Mouse (Mus musculus): ENCODE measurements at regions not wholly inside any gene's neighbourhood (a gene's known extent, or its start where the extent isn't known, plus 50 kb on each side); places are given as distances from the start of the nearest gene placed in this dataset.

DNA sequence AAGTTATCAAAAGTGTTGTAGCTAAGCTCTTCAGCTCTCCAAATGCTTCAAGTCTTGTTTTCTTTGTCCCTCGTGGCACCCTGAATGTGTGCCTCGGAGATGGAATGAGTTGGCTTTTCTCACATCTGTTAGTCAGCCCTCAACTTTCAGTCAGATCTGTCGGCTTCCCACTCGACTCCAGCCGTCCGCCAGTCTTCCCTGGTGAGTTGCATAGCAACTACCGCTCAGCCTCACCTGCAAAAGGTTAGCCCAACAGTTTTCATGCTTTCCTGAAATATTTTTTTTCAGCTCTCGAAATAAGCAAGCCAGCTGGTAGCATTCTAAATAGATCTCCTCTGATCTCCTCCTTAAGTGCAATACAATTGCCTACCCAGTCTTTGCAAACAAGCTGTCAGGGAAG lies 601.2 kb downstream of the Dok5 start:
- no peak for DNase-seq (ENCODE audit: low spot score)

DNA sequence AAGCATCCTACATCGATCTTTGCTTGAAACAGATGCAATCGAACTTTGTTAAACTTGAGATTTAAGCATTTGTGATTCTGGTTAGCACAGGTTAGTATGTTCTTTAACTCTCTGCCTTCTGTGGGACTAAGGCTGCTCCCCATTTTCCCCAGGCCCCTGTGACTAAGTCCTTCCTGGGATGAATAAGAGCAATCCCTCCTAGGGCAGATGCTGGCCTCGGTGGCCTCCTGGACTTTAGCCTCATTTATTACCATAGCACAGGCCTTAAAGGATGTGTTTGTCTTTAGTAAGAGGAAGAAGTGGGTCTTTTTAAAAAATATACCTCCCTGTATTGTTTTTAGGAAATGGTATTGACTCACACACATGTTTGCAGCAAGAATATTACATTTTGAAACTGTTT lies 599.9 kb downstream of the Dok5 start:
- no peak for DNase-seq (ENCODE audit: low spot score)

DNA sequence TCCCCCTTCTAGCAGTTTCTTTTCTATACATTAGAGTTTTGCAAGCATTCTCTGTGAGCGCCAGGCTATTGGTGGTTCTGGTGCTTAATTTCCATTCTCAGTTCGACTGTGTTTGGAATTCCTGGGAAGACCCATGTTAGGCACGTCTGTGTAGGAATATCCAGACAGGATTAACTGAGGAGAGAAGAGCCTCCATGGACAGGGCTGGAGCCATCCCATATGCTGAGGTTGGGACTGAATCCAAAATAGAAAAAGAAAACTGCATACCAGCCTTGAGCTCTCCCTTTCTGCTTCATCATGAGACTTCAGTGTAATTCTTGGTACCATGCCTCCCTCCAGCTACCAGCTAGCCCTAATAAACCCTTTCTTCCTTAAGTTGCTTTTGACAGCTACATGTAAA lies 595.3 kb downstream of the Dok5 start:
- no peak for DNase-seq (ENCODE audit: low spot score)

- no peak for DNase-seq (ENCODE audit: low spot score)
These were observed 576.9 kb downstream of the Dok5 start for GRCm38 (mm10) chr2:171308486-171308885.

DNA sequence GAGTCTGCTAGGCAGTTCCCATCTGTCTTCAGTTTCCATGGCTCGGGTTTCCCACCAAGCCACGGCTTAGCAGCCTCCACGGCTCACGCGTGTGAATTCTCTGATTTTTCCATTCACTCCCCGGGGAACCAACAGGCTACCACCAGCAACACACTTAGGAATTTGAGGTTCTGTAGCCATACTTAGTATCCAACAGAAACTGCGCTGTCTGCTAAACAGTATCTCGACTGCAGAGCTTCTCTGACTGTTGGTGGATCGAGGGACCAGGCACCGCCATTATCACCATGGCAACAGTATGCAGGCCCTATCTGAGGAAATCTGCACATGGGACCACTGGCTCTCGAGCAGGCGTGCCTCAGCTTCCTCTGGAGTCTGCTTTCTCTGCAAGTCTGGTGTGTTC lies 574.4 kb downstream of the Dok5 start:
- DNase-seq (ENCODE audit: low spot score): no peak

DNA sequence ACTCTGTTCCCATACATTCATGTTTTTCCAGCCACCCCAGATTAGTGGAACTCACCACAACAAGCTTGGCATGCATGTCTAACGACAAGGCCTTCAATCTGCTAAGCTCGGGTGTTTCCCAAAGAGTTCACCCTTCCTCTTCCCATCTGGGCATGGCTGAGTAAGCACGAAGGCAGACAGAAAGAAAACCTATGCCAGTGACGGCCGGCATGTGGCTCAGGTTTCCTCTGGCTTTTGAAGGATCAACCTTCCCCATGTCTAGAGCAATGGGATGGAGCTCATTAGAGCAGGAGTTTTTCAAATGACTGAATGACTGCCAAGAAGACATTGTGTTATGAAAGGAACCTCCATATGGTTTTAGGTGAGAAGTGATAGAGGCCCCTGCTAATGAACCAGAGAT lies 566.9 kb downstream of the Dok5 start:
- DNase-seq (ENCODE audit: low spot score): no peak

- DNase-seq (ENCODE audit: low spot score): no peak
These were observed 564.0 kb downstream of the Dok5 start for GRCm38 (mm10) chr2:171295603-171296002.

- DNase-seq (ENCODE audit: low spot score): no peak
These were observed 561.0 kb downstream of the Dok5 start for GRCm38 (mm10) chr2:171292579-171292978.

GRCm38 (mm10) chr2:171285719-171286394 lies 554.2 kb downstream of the Dok5 start:
- no peak for DNase-seq (ENCODE audit: low spot score)

DNA sequence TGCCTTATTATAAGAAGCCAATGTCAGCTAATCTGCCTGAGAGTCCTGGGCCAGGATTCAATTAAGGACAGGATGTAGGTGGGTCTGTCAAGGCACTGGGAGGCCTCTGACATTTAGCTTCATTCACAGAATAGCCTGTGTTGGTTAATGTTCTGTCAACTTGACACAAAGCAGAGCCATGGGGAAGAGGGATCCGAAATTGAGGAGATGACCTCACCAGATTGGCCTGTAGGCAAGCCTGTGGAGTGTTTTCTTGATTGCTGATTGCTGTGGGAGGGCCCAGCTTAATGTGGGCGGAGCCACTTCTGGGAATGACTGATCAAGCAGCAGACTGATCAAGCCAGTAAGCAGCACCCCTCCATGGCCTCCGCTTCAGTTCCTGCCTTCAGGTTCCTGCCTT lies 548.5 kb downstream of the Dok5 start:
- DNase-seq (ENCODE audit: low spot score): no peak

GRCm38 (mm10) chr2:171279319-171279718 lies 547.7 kb downstream of the Dok5 start:
- no peak for DNase-seq (ENCODE audit: low spot score)

GRCm38 (mm10) chr2:171253194-171253593 lies 521.6 kb downstream of the Dok5 start:
- no peak for DNase-seq (ENCODE audit: low spot score)

DNA sequence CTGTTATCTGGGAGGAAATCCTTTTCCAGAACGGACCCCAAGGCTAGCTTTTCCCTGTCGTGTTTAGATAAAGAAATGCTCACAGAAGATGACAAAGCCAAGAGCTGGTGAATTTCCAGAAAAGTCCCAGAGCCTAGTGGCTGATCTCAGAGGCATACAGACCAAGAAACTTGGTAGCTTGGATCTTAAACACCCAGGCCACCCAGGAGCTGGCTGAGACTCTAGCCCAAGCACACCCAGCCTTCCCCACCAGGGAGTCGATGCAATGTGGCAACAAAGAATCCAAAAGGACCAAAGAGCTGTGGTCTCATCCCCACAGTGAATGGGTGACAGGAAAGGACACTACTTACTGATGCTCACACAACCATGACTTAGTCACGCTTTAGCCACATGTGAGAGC lies 513.8 kb downstream of the Dok5 start:
- DNase-seq (ENCODE audit: low spot score): no peak

DNA sequence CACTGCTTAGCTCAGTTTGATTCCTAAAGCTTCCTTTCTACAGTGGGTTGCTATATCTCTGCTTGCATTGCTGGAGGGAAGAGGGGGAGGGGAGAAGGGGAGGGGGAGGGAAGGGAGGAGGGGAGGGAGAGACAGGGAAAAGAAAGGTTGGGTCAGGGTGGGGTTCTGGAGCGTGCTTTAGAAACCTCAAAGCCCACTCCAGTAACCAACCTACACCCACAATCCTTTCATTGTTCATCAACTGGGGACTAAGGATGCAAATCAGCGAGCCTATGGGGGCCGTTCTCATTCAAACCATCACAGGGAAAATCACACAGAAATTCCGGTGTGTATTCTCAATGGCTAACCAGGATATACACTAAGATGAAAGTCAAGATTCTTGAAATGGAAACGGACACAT lies 510.7 kb downstream of the Dok5 start:
- DNase-seq (ENCODE audit: low spot score): no peak

- DNase-seq (ENCODE audit: low spot score): no peak
These were observed 505.8 kb downstream of the Dok5 start for GRCm38 (mm10) chr2:171237276-171237960.

GRCm38 (mm10) chr2:171232812-171233211 lies 501.2 kb downstream of the Dok5 start:
- DNase-seq (ENCODE audit: low spot score): no peak

DNA sequence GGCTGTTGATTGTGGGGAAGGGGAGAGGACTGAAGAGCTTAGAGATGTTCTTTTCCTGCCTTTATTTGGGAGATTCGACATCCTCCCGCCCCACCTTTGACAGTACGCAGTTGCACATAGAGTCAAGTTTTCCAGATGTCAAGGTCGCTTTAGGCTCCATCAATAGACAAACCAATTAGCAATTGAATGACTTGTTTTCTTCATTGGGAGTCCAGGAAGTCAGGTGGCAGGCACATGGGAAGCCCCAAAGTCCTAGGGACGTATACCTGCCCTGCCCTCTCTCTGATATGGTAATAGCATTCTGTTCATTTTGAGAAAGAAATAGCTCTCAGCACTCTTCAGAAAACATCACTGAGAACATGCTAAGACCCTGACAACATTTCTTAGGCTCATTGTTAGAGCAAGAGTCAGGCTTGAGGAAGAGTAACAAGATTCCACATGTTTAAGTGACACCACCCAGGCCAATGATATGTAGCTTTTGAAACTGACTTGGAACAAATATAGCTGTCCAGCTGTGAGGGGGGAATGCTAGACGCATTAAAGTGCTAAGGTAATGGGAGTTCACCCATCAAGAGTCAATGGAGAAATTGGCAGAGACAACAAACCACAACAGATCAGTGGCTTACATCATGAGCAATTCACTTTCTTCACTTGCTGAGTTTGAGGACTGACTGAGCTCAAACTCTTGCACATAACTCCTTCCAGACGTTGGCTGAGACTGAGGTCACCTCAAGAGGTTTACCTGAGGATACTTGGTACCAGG lies 499.9 kb downstream of the Dok5 start:
- DNase-seq (ENCODE audit: low spot score): no peak

GRCm38 (mm10) chr2:171230536-171230935 lies 498.9 kb downstream of the Dok5 start:
- no peak for DNase-seq (ENCODE audit: low spot score)

- DNase-seq (ENCODE audit: low spot score): no peak
These were observed 496.6 kb downstream of the Dok5 start for GRCm38 (mm10) chr2:171228229-171228628.

GRCm38 (mm10) chr2:171213792-171214191 lies 482.2 kb downstream of the Dok5 start:
- no peak for DNase-seq (ENCODE audit: low spot score)

DNA sequence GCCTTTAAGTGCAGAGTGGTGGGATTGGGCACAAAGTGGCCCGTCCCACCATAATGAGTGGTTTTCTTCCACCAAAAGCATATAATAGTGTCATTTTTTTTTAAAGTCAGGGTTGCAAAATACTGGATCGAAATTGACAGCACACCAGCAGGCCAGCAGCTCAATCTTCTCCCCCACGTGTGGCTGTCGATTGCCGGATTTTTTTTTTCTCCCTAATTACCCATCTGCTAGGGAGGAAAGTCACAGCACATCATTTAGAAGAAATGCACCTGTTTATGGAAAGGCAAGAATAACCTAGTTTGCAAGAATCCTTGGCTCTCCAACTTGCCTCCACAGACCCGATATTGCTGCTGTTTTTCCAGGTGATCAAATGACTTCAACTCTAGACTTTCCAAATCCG lies 464.9 kb downstream of the Dok5 start:
- no peak for DNase-seq (ENCODE audit: low spot score)

DNA sequence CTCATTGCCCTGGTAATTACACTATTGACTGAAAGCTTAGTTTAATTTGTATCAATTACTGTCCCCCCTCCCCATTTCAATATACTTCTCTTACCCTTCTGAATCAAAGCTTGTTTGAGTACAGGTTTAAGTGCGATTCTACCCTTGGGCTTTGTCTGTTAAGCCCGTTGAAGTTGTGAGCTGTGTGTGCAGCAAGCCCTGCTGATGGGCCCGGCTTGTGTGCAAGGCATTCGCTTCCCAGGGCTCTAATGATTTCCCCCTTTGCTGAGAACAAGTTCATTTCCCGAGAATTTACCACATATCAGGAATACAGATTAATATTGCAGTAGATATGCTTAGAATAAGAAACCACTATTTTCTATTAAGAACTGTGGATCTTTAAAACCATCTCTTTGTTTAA lies 460.6 kb downstream of the Dok5 start:
- no peak for DNase-seq (ENCODE audit: low spot score)
